Mouse (Mus musculus) liver, adult 2 months (tissue): ENCODE data around the gene Lamtor1. TPM values are rescaled to one million over a fixed set of nuclear protein-coding genes. Genes with fewer than 3 reads are reported as not detected.

Experiments
- DNase-seq: peaks from one replicate; pipeline ENCODE4 v3.0.0-alpha.2; 2011; ENCODE audit warnings: low read depth, low spot score; ENCODE audit errors: extremely low read depth
- H3K27ac ChIP-seq: fragments of 200-500 bp; replicated peaks from 2 replicates; pipeline ENCODE4 v1.5.1; 2012; ENCODE audit warnings: low read depth, mild to moderate bottlenecking, control low read depth, inconsistent platforms, low read length; ENCODE audit not compliant: insufficient read depth
- H3K27me3 ChIP-seq: fragments of 200-500 bp; 2 replicates; pipeline ENCODE4 v1.6.1; 2012; ENCODE audit warnings: mild to moderate bottlenecking, moderate library complexity, low read length, inconsistent platforms; ENCODE audit not compliant: control insufficient read depth, insufficient read depth
- H3K36me3 ChIP-seq: fragments of 200-500 bp; 2 replicates; pipeline ENCODE4 v1.6.1; 2012; ENCODE audit warnings: low read length, inconsistent platforms; ENCODE audit not compliant: control insufficient read depth, insufficient read depth
- H3K4me1 ChIP-seq: fragments of 200-500 bp; 2 replicates; pipeline ENCODE4 v1.6.1; 2011; ENCODE audit warnings: low read length; ENCODE audit not compliant: control insufficient read depth, insufficient read depth
- H3K4me3 ChIP-seq: fragments of 200-500 bp; 2 replicates; pipeline ENCODE4 v1.5.1; 2011; ENCODE audit warnings: low read depth, mild to moderate bottlenecking, control low read depth, low read length, moderate library complexity; ENCODE audit not compliant: insufficient read depth
- H3K79me2 ChIP-seq: fragments of 200-500 bp; 2 replicates; pipeline ENCODE4 v1.6.1; 2012; ENCODE audit warnings: inconsistent platforms, mild to moderate bottlenecking, low read length, moderate library complexity; ENCODE audit not compliant: control insufficient read depth, insufficient read depth
- H3K9ac ChIP-seq: fragments of 200-500 bp; 2 replicates; pipeline ENCODE4 v1.6.1; 2012; ENCODE audit warnings: low read depth, mild to moderate bottlenecking, control low read depth, inconsistent platforms, low read length
- CTCF ChIP-seq: fragments of 200-500 bp; IDR thresholded peaks from 2 replicates; pipeline ENCODE4 v1.5.1; 2011; ENCODE audit warnings: low read depth, low read length, control low read depth
- POLR2A ChIP-seq: fragments of 200-500 bp; IDR thresholded peaks from 2 replicates; pipeline ENCODE4 v1.6.1; 2011; ENCODE audit warnings: low read length, control low read depth; ENCODE audit not compliant: insufficient read depth; ENCODE audit errors: extremely low read depth
- WGBS: fragments of 180-500 bp; shearing (Covaris S2); methylation state at CpG from one replicate; pipeline ENCODE4 v1.1.7; 2018; 5-methylcytosine and 5-hydroxymethylcytosine counted together
- polyA plus RNA-seq: library from polyadenylated mRNA; depleted of rRNA; stranded (reverse); fragments of >200 nt; gene quantifications from 2 replicates; pipeline ENCODE4 v1.2.3, GENCODE M21; 2012; rRNA removed
- total RNA-seq: library from RNA; depleted of rRNA; stranded (reverse); fragments of >200 nt; gene quantifications from 2 replicates; pipeline ENCODE4 v1.2.3, GENCODE M21; 2014; rRNA removed

Gene Lamtor1
- 64.1 and 75.7 TPM in 2 replicates for total RNA-seq
- polyA plus RNA-seq: 159 and 171 TPM in 2 replicates

DNA sequence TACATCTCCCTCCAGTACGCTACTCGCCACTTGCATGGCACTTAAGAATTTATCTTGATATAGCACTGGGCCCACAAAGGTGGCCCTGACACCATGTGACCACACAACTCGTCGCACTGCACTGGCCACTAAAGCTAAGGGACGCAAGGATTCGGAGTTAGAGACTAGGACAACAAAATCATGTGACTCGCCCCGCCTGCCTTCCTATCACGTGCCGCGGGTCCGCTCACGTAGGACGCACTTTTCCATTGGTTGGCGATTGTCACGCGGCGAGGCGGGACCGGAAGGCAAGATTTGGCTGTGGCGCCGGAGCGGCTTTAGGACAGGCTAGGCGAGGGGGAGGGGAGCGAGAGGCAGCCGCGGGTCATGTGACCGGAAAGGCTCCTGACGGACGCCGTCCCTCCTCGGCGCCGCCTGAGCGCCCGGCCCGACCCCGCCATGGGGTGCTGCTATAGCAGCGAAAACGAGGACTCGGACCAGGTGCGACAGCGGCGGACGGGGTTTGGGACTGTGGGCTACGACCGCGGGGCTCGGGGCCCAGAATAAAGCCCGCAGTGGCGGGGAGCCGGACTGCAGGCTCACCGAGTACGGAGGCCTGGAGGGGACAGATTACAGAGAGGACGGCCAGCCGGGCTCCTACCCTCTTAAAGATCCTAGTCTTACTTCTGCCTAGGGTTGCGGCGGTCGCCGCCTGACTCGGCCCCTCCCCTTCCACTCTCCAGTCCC, at the start of gene Lamtor1:
Gene Lamtor1, plus strand, starts transcription at position 344 of the 726 bp plus-strand sequence.
- no peaks in the 10 kb centered on the region for H3K27me3 ChIP-seq
- peaks cover 33% of the 10 kb centered on the region for H3K4me1 ChIP-seq
- H3K79me2 ChIP-seq: peaks cover 12% of the 10 kb centered on the region; the same call in 1 of the 2 replicates
- DNase-seq: peak; percentile 94
- peak within 1 kb of the TSS; percentile 96 for H3K27ac ChIP-seq
- peak within 1 kb of the TSS; percentile 81 for H3K4me3 ChIP-seq
- TF ChIP-seq POLR2A (peak; percentile 81), CTCF (0 out of 2 replicates have a peak, but pooled peaks have one; percentile 7)
- peaks cover under 1% of the 10 kb centered on the region; the same call in 1 of the 2 replicates for H3K36me3 ChIP-seq
- WGBS: under 1% methylated on average over 61 of the region's 61 CpGs
- H3K9ac ChIP-seq: peak within 1 kb of the TSS; percentile 94

DNA sequence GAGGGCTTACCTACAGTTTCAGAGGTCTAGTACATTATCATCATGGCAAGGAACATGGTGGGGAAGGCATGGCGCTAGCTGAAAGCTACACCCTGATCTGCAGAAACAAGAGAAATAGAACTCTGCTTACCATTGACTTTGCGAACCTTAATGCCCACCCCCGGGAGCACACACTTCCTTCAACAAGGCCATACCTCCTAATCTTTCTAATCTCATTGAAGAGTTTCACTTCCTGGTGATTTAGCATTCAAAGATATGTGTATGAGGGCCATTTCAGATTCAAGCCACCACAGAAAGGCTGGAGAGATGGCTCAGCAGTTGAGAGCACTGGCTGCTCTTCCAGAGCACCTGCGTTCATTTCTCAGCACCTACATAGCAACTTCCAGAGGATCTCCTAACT, 48.6 kb upstream of the Lamtor1 start, which contains the start of gene Folr2:
Gene Folr2, minus strand, starts transcription at position 101 of the 400 bp plus-strand sequence.
- Histone ChIP-seq H3K27me3 (no peaks in the 10 kb centered on the region), H3K9ac (no peak within 1 kb of the TSS), H3K79me2 (no peaks in the 10 kb centered on the region), H3K4me3 (no peak within 1 kb of the TSS), H3K36me3 (no peaks in the 10 kb centered on the region), H3K4me1 (no peaks in the 10 kb centered on the region), H3K27ac (no peak within 1 kb of the TSS)
- 88% methylated on average over 4 of the region's 4 CpGs for WGBS
- TF ChIP-seq POLR2A: no peak
- no peak for TF ChIP-seq CTCF
- no peak for DNase-seq

DNA sequence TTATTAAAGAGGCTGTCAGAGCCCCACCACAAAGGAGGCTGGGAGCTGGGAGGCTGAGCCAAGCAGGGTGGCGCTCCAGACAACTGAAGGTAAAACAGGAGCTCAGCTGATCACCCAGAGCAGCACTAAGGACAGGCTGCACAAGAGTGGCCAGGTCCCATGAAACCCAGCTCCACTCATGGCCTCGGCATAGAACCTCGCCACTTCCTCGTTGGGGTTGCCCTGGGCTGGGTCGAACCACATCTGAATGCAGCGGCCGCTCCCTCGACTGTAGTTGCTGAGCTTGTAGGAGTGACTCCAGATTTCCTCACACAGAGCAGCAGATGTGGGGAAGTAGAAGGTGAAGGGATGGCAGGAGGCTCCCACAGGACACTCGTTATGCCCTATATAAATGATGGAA, 47.3 kb upstream of the Lamtor1 start:
- WGBS: 89% methylated on average over 9 of the region's 9 CpGs

DNA sequence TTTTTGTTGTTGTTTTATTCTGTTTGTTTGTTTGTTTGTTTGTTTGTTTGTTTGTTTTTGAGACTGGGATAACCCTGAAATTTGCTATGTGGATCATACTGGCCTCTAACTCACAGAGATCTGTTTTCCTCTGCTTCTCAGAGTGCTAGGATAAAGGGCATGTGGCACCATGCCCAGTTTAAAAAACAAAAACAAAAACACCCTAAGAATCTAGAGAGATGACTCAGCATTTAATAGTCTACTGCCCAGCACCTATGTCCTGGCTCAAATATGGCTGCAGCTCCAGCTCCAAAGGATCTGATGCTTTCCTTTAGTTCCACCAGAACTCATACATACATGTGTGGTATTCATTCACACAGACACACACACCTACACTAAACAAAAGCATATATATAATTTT, 44.7 kb upstream of the Lamtor1 start:
- no peaks in the 10 kb centered on the region for H3K79me2 ChIP-seq
- H3K4me1 ChIP-seq: no peaks in the 10 kb centered on the region
- H3K27me3 ChIP-seq: no peaks in the 10 kb centered on the region
- H3K4me3 ChIP-seq: no peak overlapping the region
- DNase-seq: peak; percentile 63
- H3K36me3 ChIP-seq: no peaks in the 10 kb centered on the region
- no peak overlapping the region for H3K9ac ChIP-seq
- H3K27ac ChIP-seq: no peak overlapping the region
- no peak for TF ChIP-seq POLR2A
- no peak for TF ChIP-seq CTCF

More for the DNA sequence above, 47.3 kb upstream of the Lamtor1 start:
- Histone ChIP-seq H3K27me3 (no peaks in the 10 kb centered on the region), H3K9ac (no peak overlapping the region), H3K27ac (no peak overlapping the region), H3K4me3 (no peak overlapping the region), H3K4me1 (no peaks in the 10 kb centered on the region), H3K79me2 (no peaks in the 10 kb centered on the region), H3K36me3 (no peaks in the 10 kb centered on the region)
- TF ChIP-seq CTCF (no peak), POLR2A (no peak)
- DNase-seq: no peak

DNA sequence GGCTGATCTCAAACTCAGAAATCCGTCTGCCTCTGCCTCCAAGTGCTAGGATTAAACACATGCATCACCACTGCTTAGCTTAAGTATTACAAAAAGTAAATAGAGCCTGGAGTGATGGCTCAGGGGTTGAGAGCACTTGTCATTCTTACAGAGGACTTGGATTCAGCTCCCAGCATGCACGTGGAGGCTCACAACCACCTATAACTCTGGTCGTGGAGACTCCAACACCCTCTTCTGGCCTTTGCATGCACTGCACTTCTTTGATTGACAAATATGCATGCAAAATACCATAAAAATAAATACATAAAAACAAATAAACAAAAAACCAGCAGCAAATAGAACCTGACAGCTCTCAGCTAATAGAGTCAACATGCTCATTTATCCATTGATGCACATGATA, 43.4 kb upstream of the Lamtor1 start:
- Histone ChIP-seq H3K27me3 (no peaks in the 10 kb centered on the region), H3K79me2 (no peaks in the 10 kb centered on the region), H3K36me3 (no peaks in the 10 kb centered on the region), H3K4me3 (no peak overlapping the region), H3K27ac (no peak overlapping the region), H3K4me1 (no peaks in the 10 kb centered on the region), H3K9ac (no peak overlapping the region)
- DNase-seq: no peak
- TF ChIP-seq CTCF: no peak
- no peak for TF ChIP-seq POLR2A
- WGBS: 90% methylated on average over 3 of the region's 3 CpGs

DNA sequence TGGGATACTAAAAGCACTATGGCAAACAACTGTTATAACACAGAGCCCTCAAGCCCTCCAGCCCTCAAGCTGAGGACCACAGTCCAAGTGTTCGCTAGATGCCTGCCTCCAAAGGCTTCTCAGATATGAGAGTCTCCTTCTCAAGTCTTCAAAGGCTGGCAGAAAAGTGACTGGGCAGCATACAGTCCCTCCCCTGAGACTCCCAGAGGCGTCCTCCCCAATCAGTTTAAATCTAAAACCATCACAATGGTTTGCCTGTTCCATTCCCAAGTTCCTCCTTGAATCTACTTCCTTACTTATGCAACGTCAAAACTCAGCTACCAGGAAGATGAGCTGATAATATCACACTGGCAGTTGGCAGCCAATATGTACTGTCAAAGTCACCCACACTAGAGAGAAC, 42.3 kb upstream of the Lamtor1 start, which contains the start of gene Anapc15:
Gene Anapc15, plus strand, starts transcription at position 301 of the 400 bp plus-strand sequence.
- no peak for DNase-seq
- no peaks in the 10 kb centered on the region for H3K27me3 ChIP-seq
- TF ChIP-seq POLR2A: no peak
- TF ChIP-seq CTCF: no peak
- no peaks in the 10 kb centered on the region for H3K4me1 ChIP-seq
- no peak within 1 kb of the TSS for H3K9ac ChIP-seq
- no peak within 1 kb of the TSS for H3K27ac ChIP-seq
- no peaks in the 10 kb centered on the region for H3K36me3 ChIP-seq
- H3K4me3 ChIP-seq: no peak within 1 kb of the TSS
- 79% methylated on average over 3 of the region's 3 CpGs for WGBS
- no peaks in the 10 kb centered on the region for H3K79me2 ChIP-seq
